Mouse (Mus musculus) intestine, embryonic 16.5 days (tissue): ENCODE data around the gene Lcn6. TPM values are rescaled to one million over a fixed set of nuclear protein-coding genes. Genes with fewer than 3 reads are reported as not detected.
A peak's percentile ranks its signal among the peaks of the same experiment; 100 is the strongest.
"Not testable (repeated sequence)": the region's sequence is repeated elsewhere in the genome, so short reads cannot be mapped to it uniquely, and the experiment has no call there.

Experiments
- ATAC-seq: fragments of 200-750 bp; cut with Nextera tagmentation; 2 replicates; pipeline ENCODE4 v1.8.0; 2017; ENCODE audit warnings: moderate TSS enrichment, moderate library complexity
- H3K27ac ChIP-seq: fragments of 300-500 bp; sonication (generic); 2 replicates; pipeline ENCODE4 v1.5.1; 2014; ENCODE audit warnings: mild to moderate bottlenecking, low read length
- H3K27me3 ChIP-seq: fragments of 300-500 bp; sonication (generic); replicated peaks from 2 replicates; pipeline ENCODE4 v1.6.1; 2014; ENCODE audit warnings: low read length, control low read depth, mixed read lengths; ENCODE audit not compliant: control insufficient read depth, insufficient read depth
- H3K36me3 ChIP-seq: fragments of 300-500 bp; sonication (generic); 2 replicates; pipeline ENCODE4 v1.6.1; 2014; ENCODE audit warnings: low read length, control low read depth; ENCODE audit not compliant: control insufficient read depth, insufficient read depth
- H3K4me1 ChIP-seq: fragments of 300-500 bp; sonication (generic); 2 replicates; pipeline ENCODE4 v1.6.1; 2014; ENCODE audit warnings: low read length, control low read depth, mixed read lengths; ENCODE audit not compliant: control insufficient read depth, insufficient read depth
- H3K4me2 ChIP-seq: fragments of 300-500 bp; sonication (generic); 2 replicates; pipeline ENCODE4 v1.6.1; 2014; ENCODE audit warnings: low read depth, low read length, control low read depth
- H3K4me3 ChIP-seq: fragments of 300-500 bp; sonication (generic); 2 replicates; pipeline ENCODE4 v1.5.1; 2014; ENCODE audit warnings: mild to moderate bottlenecking, low read length
- H3K9ac ChIP-seq: fragments of 300-500 bp; sonication (generic); 2 replicates; pipeline ENCODE4 v1.6.1; 2014; ENCODE audit warnings: low read depth, low read length
- H3K9me3 ChIP-seq: fragments of 300-500 bp; sonication (generic); 2 replicates; pipeline ENCODE4 v1.6.1; 2016; ENCODE audit warnings: low read length, control low read depth; ENCODE audit not compliant: control insufficient read depth
- whole genome bisulfite sequencing: fragments of 180-500 bp; shearing (Covaris S2); extraction: QIAGEN DNeasy Blood & Tissue Kit; methylation state at CpG from one replicate; pipeline ENCODE4 v1.1.7; 2014; 5-methylcytosine and 5-hydroxymethylcytosine counted together
- polyA plus RNA-seq: library from polyadenylated mRNA; unstranded; fragments of >200 nt; fragmentation: Nextera tagmentation; extraction: Ambion mirVana; gene quantifications from 2 replicates; pipeline ENCODE4 v1.2.1, GENCODE M21; 2015

Lcn6 gene
- polyA plus RNA-seq, 1 experiment from 2014 or later: not detected

DNA sequence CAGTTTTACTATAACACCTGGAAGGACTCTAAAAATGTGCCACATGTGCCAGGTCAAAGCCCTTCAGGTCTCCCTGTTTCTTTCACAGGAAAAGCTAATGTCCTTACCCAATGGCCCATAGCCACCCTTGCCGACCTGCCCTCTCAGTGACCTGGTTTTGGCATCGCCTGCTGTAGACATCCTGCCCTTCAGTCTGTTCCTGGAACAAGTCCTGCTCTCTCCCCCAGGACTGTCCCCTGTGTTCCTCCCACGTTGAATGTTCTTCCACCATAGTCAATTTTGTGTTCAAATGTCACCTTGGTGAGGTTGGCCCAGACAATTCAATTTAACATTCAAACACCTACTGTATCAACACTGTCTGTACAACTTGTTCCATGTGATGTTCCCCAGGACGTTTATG is 20.4 kb downstream of the Lcn6 start:
- Histone ChIP-seq H3K27ac (no peak overlapping the region), H3K27me3 (no peaks in the 10 kb centered on the region), H3K9me3 (no peaks in the 10 kb centered on the region), H3K36me3 (no peaks in the 10 kb centered on the region), H3K9ac (no peak overlapping the region), H3K4me2 (no peak overlapping the region), H3K4me3 (no peak overlapping the region), H3K4me1 (no peaks in the 10 kb centered on the region)
- 70% methylated on average over 4 of the region's 4 CpGs for WGBS
- no peak for ATAC-seq

DNA sequence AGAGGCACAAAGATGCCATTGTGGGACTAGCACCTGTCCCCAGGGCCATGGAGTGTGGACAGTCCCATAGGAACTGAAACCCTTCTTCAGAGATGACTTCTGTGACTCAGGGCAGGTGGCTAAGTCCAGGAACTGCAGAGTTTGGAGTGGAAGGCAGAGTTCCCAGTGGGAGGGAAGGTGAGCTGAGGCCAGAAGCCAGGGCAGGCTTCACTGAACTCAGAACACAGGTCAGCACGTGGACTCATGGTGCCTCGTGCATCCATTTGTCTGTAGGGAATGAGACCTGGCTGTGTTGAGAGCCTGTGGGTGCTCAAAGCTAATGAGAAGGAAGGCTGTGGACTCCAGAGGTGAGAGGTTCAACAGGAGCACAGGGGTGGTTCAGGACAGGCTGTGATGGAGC is 22.1 kb downstream of the Lcn6 start:
- H3K9me3 ChIP-seq: no peaks in the 10 kb centered on the region
- ATAC-seq: no peak
- no peak overlapping the region for H3K4me3 ChIP-seq
- H3K36me3 ChIP-seq: no peaks in the 10 kb centered on the region
- H3K4me1 ChIP-seq: no peaks in the 10 kb centered on the region
- no peak overlapping the region for H3K9ac ChIP-seq
- H3K4me2 ChIP-seq: no peak overlapping the region
- no peaks in the 10 kb centered on the region for H3K27me3 ChIP-seq
- no peak overlapping the region for H3K27ac ChIP-seq
- 83% methylated on average over 2 of the region's 2 CpGs for WGBS

DNA sequence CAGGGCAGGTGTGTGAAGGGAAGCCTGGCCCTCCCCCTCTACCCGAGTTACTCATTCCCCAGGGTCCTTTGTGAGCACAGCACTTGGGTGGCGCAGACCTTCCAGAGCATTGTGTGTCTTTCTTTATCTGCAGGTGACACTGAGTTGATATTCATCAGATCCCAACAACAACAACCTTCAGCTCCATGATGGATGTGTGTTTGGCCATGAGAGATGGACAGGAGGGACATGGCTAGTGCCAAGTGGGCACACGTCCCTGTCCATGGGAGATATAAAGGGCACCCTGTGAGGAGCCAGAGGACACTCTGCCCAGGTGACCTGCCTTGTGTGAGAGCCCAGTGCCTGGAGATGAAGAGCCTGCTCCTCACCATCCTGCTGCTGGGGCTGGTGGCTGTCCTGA is 23.2 kb downstream of the Lcn6 start, which contains the start of gene Obp2a:
TSS of gene Obp2a (plus strand) at position 301 of the 400 bp plus-strand sequence.
- ATAC-seq: not testable (repeated sequence)

DNA sequence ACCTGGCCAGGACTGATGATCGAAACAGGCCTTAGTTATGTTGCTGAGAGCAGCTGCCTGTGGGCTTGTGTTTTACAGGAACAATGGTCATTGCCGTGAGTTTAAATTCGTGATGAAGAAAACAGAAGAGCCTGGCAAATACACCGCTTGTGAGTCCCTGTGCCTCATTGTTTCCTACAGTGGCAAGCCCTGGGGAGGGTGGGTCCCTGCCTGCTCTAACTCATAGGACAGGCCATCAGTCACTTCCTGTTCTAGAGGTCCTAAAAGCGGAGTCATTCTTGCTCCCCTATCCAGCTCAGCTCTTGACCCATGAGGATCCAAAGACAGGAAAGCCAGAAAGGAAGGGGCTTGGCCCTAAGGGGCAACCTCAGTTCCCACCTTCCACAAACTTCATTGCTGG is 24.4 kb downstream of the Lcn6 start:
- WGBS: 77% methylated on average over 5 of the region's 5 CpGs
- Histone ChIP-seq H3K27ac (no peak overlapping the region), H3K4me2 (no peak overlapping the region), H3K9ac (no peak overlapping the region), H3K4me3 (no peak overlapping the region), H3K27me3 (no peaks in the 10 kb centered on the region), H3K9me3 (no peaks in the 10 kb centered on the region), H3K4me1 (no peaks in the 10 kb centered on the region), H3K36me3 (no peaks in the 10 kb centered on the region)
- no peak for ATAC-seq

More for the DNA sequence above, 23.2 kb downstream of the Lcn6 start, which contains the start of gene Obp2a:
- not testable (repeated sequence) for H3K4me2 ChIP-seq, H3K27ac ChIP-seq, H3K9ac ChIP-seq, H3K4me3 ChIP-seq, H3K4me1 ChIP-seq, H3K9me3 ChIP-seq, H3K36me3 ChIP-seq, H3K27me3 ChIP-seq
- WGBS: 64% methylated on average over 3 of the region's 3 CpGs

DNA sequence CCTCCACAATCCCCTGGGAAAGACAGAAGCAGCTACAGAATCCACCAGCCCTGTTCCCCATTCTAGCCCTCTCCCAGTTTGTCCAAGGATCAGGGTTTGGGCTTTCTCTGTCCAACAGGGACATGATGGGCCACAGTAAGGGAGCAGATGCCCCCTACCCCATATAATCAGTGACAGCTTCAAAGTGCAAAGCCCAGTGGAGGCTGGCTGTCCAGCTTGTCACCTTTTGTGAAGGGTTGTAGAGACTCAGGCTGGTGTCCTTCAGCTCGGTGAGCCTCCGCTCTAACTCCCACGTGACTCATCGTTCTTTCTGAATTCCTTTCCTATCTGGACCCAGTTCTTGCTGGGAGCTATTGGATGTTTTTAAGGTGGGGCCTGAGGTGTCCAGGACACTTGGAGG is 27.1 kb downstream of the Lcn6 start:
- 80% methylated on average over 4 of the region's 4 CpGs for WGBS
- H3K27me3 ChIP-seq: no peaks in the 10 kb centered on the region

DNA sequence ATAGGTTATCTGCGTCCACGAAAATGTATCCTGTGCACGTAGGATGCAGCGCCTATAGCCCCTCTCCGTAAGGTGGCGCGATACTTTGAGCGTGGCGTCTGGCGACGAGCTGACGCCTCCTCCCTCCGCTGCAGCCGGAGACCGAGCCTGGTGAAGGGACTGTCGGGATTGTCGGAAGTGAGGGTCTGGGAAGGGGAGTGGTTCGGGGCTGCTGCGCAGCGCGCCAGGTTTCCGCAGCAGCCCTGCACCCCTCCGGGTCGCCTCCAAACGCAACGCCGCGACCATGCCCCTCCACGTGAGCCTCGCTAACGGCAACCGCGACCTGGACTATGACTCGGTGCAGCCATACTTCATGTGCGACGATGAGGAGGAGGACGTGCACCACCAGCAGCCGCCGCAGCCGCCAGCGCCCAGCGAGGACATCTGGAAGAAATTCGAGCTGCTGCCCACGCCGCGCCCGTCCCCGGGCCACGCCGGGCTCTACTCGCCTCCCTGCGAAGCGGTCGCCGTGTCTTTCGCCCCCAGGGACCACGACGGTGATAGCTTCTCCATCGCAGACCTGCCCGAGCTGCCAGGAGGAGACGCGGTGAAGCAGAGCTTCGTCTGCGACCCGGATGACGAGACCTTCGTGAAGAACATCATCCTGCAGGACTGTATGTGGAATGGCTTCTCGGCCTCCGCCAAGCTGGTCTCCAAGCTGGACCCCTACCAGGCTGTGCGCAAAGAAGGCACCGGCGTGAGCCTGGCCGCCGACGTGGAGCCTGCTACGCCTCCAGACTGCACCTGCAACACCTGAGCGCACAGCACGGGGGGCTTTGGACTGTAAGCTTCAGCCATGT is 30.3 kb downstream of the Lcn6 start, which contains the start of gene Bmyc:
TSS of gene Bmyc (plus strand) at position 97 of the 839 bp plus-strand sequence.
- Histone ChIP-seq H3K9ac (peak within 1 kb of the TSS; percentile 85), H3K4me2 (peak within 1 kb of the TSS; percentile 96), H3K27ac (peak within 1 kb of the TSS; percentile 86), H3K36me3 (no peaks in the 10 kb centered on the region), H3K27me3 (no peaks in the 10 kb centered on the region), H3K4me3 (peak within 1 kb of the TSS; percentile 78), H3K9me3 (no peaks in the 10 kb centered on the region), H3K4me1 (peaks cover 12% of the 10 kb centered on the region; the same call in 1 of the 2 replicates)
- WGBS: under 1% methylated on average over 78 of the region's 78 CpGs
- ATAC-seq: peak; percentile 91

More for the DNA sequence above, 27.1 kb downstream of the Lcn6 start:
- Histone ChIP-seq H3K4me1 (0 out of 2 replicates have a peak, but pooled peaks cover 6% of the 10 kb centered on the region), H3K36me3 (no peaks in the 10 kb centered on the region), H3K4me2 (no peak overlapping the region), H3K9ac (no peak overlapping the region), H3K4me3 (no peak overlapping the region), H3K9me3 (no peaks in the 10 kb centered on the region), H3K27ac (no peak overlapping the region)
- no peak for ATAC-seq

DNA sequence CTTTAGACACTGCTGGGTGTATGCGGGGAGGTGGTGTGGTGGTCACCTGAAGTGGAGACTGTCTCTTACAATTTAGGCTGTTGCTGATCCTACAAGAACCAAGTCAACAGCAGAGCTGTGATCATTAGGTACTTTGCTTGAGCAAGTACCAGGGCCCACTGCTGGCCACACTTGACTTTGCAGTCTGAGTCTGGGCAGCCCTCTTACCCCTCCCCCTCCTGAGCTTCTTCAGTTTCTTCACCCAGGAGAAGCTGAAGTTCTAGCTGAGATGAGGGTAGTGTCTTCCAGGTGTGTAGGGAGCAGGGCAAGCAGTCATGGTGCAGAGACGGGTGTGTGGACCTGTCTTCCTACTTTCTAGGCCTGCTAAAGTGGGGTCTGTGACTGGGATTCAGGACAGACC is 31.5 kb downstream of the Lcn6 start:
- WGBS: 77% methylated on average over 2 of the region's 2 CpGs
- Histone ChIP-seq H3K27ac (no peak overlapping the region), H3K4me1 (peaks cover 13% of the 10 kb centered on the region; the same call in 1 of the 2 replicates), H3K4me3 (0 out of 2 replicates have a peak overlapping the region, but pooled peaks have one; percentile 2), H3K9ac (no peak overlapping the region), H3K36me3 (no peaks in the 10 kb centered on the region), H3K27me3 (no peaks in the 10 kb centered on the region), H3K9me3 (no peaks in the 10 kb centered on the region), H3K4me2 (peak overlapping the region; percentile 10; the same call in 1 of the 2 replicates)
- no peak for ATAC-seq

DNA sequence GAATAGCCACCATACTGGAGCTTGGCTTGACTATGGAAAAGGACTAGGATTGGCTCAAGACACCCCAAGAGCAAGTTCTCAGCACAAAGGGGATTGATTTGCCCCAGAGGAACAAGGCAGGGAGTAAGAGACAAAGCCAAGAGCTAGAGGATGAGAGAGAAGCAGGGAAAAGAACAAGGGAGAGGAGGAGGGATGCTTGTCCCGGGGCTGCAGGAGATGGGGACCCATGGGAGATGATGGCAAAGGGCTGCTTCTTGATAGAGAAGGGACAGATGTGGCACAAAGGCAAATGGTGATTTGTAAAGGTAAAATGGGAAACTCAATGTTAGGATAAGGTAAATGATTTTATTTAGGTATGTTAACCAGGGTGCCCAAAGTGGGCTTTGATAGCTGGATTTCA is 32.5 kb downstream of the Lcn6 start:
- WGBS: 92% methylated on average over 1 of the region's 1 CpGs

DNA sequence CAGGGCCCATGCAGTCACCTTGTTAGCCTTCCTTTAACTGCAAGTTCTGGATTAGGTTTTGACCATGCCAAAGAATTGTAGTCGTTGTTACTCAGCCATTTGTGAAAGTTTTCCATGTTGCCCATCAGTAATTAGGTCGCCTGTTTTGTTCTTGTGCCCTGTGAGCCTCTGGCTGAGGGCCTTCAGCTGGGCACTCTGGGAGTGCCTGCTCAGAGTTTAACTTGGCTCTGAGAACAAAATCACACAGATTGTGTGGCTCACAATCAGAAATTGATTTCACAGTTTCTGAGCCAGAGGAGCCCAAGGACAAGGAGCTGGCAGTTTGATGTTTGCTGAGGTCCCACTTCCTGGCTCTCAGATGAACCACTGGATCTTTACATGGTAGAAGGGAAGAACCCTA is 33.2 kb downstream of the Lcn6 start:
- ATAC-seq, H3K4me2 ChIP-seq, H3K27me3 ChIP-seq, H3K27ac ChIP-seq, H3K9me3 ChIP-seq, H3K4me3 ChIP-seq, H3K36me3 ChIP-seq, H3K9ac ChIP-seq: not testable (repeated sequence)
- 69% methylated on average over 2 of the region's 2 CpGs for WGBS
- peaks cover 13% of the 10 kb centered on the region; the same call in 1 of the 2 replicates for H3K4me1 ChIP-seq

More for the DNA sequence above, 32.5 kb downstream of the Lcn6 start:
- H3K9me3 ChIP-seq, H3K27ac ChIP-seq, H3K27me3 ChIP-seq, H3K4me2 ChIP-seq, H3K4me3 ChIP-seq, H3K9ac ChIP-seq, H3K36me3 ChIP-seq, ATAC-seq: not testable (repeated sequence)
- H3K4me1 ChIP-seq: peaks cover 13% of the 10 kb centered on the region; the same call in 1 of the 2 replicates
